Mouse (Mus musculus) gastrocnemius, postnatal 14 days (tissue): ENCODE results near the gene Ift122. TPM values are rescaled to one million over a fixed set of nuclear protein-coding genes. Genes with fewer than 3 reads are reported as not detected.
"Not testable (repeated sequence)": the region's sequence is repeated elsewhere in the genome, so short reads cannot be mapped to it uniquely, and the experiment has no call there.

ENCODE experiments used
- DNase-seq: peaks from one replicate; pipeline ENCODE4 v3.0.0; 2021; ENCODE audit warnings: mixed read lengths
- intact Hi-C: fragments of 180-260 bp; cut with DNase I; formaldehyde crosslinking; loops from one replicate; pipeline ENCODE4 v1.15.1; 2025; ENCODE audit warnings: low total_unique reads
- long read RNA-seq, 2 experiments: library from polyadenylated mRNA; stranded (forward); transcript quantifications; one replicate each; pipeline ENCODE4 v2.0.0; 2021
- total RNA-seq, 2 experiments: library from RNA; stranded (reverse); gene quantifications; 2 replicates each; pipeline ENCODE4 v1.2.3; 2021

The Ift122 gene
- total RNA-seq = 10 to 100 TPM; 11.0 to 19.0 TPM
- long read RNA-seq, experiment 1, full-length matches to known transcripts = 4 of 26 reads
- long read RNA-seq, experiment 1, partial matches to known transcripts = 22 of 26 reads
- long read RNA-seq, experiment 1, other reads (novel, unspliced or antisense) = 0 of 26 reads
- long read RNA-seq, experiment 2, full-length matches to known transcripts = 7 of 28 reads
- long read RNA-seq, experiment 2, partial matches to known transcripts = 16 of 28 reads
- long read RNA-seq, experiment 2, other reads (novel, unspliced or antisense) = 5 of 28 reads

- intact Hi-C loops = no loop called here
- DNase-seq = peak; percentile 98
Measured at GRCm38 (mm10) chr6:115853091-115853813, at the start of gene Ift122, which contains the start of gene Mbd4. Gene Ift122 (plus strand): TSS chr6:115853470. Gene Mbd4 (minus strand): TSS chr6:115853371.

GRCm38 (mm10) chr6:115803541-115804382, 49.5 kb upstream of the Ift122 start:
- intact Hi-C loops = no loop called here
- peak; percentile 73 for DNase-seq

GRCm38 (mm10) chr6:115804432-115805192, 48.7 kb upstream of the Ift122 start:
- no peak for DNase-seq
- intact Hi-C loops = no loop called here

- no peak for DNase-seq
- intact Hi-C loops = no loop called here
Measured at GRCm38 (mm10) chr6:115807464-115808195, 45.6 kb upstream of the Ift122 start.

GRCm38 (mm10) chr6:115808196-115808487, 45.1 kb upstream of the Ift122 start:
- intact Hi-C loops = no loop called here
- no peak for DNase-seq

GRCm38 (mm10) chr6:115808488-115809231, 44.6 kb upstream of the Ift122 start, which contains the start of gene Rpl32:
Gene Rpl32 (minus strand): TSS chr6:115808747.
- intact Hi-C loops = no loop called here
- peak; percentile 85 for DNase-seq

GRCm38 (mm10) chr6:115811606-115812005, 41.7 kb upstream of the Ift122 start:
- intact Hi-C loops = no loop called here
- no peak for DNase-seq

GRCm38 (mm10) chr6:115814104-115814503, 39.2 kb upstream of the Ift122 start:
- peak; percentile 61 for DNase-seq
- intact Hi-C loops = no loop called here

GRCm38 (mm10) chr6:115815041-115815440, 38.2 kb upstream of the Ift122 start:
- intact Hi-C loops = no loop called here
- no peak for DNase-seq

- DNase-seq = no peak
- intact Hi-C loops = no loop called here
Measured at GRCm38 (mm10) chr6:115818129-115818528, 35.1 kb upstream of the Ift122 start.

- intact Hi-C loops = no loop called here
- DNase-seq = no peak
Measured at GRCm38 (mm10) chr6:115821216-115821993, 31.9 kb upstream of the Ift122 start.

GRCm38 (mm10) chr6:115823850-115824464, 29.3 kb upstream of the Ift122 start:
- DNase-seq = peak; percentile 25
- intact Hi-C loops = not testable (repeated sequence)

- intact Hi-C loops = no loop called here
- DNase-seq = no peak
Measured at GRCm38 (mm10) chr6:115830779-115831601, 22.3 kb upstream of the Ift122 start.

GRCm38 (mm10) chr6:115832152-115832850, 21.0 kb upstream of the Ift122 start:
- intact Hi-C loops = no loop called here
- DNase-seq = no peak

GRCm38 (mm10) chr6:115833861-115834260, 19.4 kb upstream of the Ift122 start:
- DNase-seq = no peak
- intact Hi-C loops = no loop called here

- DNase-seq = peak; percentile 50
- intact Hi-C loops = no loop called here
Measured at GRCm38 (mm10) chr6:115838161-115838597, 15.1 kb upstream of the Ift122 start, which contains the start of gene Efcab12. Gene Efcab12 (minus strand): TSS chr6:115838412.
